Mouse (Mus musculus): ENCODE data around the gene Rxra. TPM values are rescaled to one million over a fixed set of nuclear protein-coding genes. Genes with fewer than 3 reads are reported as not detected.

Rxra gene
- total and polyA plus RNA-seq, 3 experiments: 2.1 to 5.5 (median 2.4) TPM

GRCm38 (mm10) chr2:27667677-27668076, 8.6 kb upstream of the Rxra start:
- H3K4me2 ChIP-seq (ENCODE audit: insufficient read depth, low read depth, poor library complexity, severe bottlenecking): no peak overlapping the region
- no peaks in the 10 kb centered on the region for H3K79me2 ChIP-seq (replicated peaks; ENCODE audit: control insufficient read depth, extremely low read depth, insufficient read depth, poor library complexity, severe bottlenecking)
- dilution Hi-C loops (cut with MboI; ENCODE audit: extremely low pct_ligation_motif_present, extremely low pct_unique_long_range_greater_than_20kb, low sequenced_read_pairs) (no loop called here), in situ Hi-C loops (cut with MboI; ENCODE audit: low pct_ligation_motif_present, low pct_unique_long_range_greater_than_20kb, low sequenced_read_pairs) (loop anchor here (5.0 kb wide), 1 partner anchor 65 kb away; no protein-coding TSS in a partner anchor)
- H3K9ac ChIP-seq (ENCODE audit: insufficient read depth, low read depth): no peak overlapping the region
- H3K4me1 ChIP-seq (ENCODE audit: control insufficient read depth in 1 of 2, insufficient read depth in 2 of 2): no peaks in the 10 kb centered on the region
- peaks cover 86% of the 10 kb centered on the region for H3K27me3 ChIP-seq (replicated peaks)
- TF ChIP-seq E2F4 (IDR thresholded peaks at IDR 0.05; ENCODE audit: insufficient replicate concordance, low read depth, low read length) (no peak), USF2 (conservative IDR thresholded peaks at IDR 0.05; ENCODE audit: low read depth, low read length) (no peak), SIN3A (IDR thresholded peaks at IDR 0.05; ENCODE audit: low read length) (no peak), CTCF (conservative IDR thresholded peaks at IDR 0.05 in 1 of 2, IDR thresholded peaks at IDR 0.05 in 1 of 2; ENCODE audit: low read depth in 2 of 2, low read length in 2 of 2) (no peak), MEF2A (IDR thresholded peaks at IDR 0.05; ENCODE audit: borderline replicate concordance, low read depth, low read length) (no peak), TCF12 (IDR thresholded peaks at IDR 0.05; ENCODE audit: low read depth, low read length) (no peak), ELF1 (IDR thresholded peaks at IDR 0.05; ENCODE audit: low read depth, low read length) (no peak), HCFC1 (IDR thresholded peaks at IDR 0.05; ENCODE audit: low read depth, low read length) (no peak), MXI1 (IDR thresholded peaks at IDR 0.05; ENCODE audit: low read depth, low read length) (no peak), BHLHE40 (IDR thresholded peaks at IDR 0.05; ENCODE audit: low read depth, low read length) (no peak), JUN (IDR thresholded peaks at IDR 0.05; ENCODE audit: insufficient read depth, low read depth, low read length) (no peak), KAT2A (IDR thresholded peaks at IDR 0.05; ENCODE audit: insufficient replicate concordance, low read length) (no peak), MAZ (IDR thresholded peaks at IDR 0.05; ENCODE audit: low read depth, low read length) (no peak), RCOR1 (conservative IDR thresholded peaks at IDR 0.05; ENCODE audit: low read depth, low read length) (no peak), PAX5 (IDR thresholded peaks at IDR 0.05; ENCODE audit: low read length) (no peak), EP300 (IDR thresholded peaks at IDR 0.05; ENCODE audit: low read length) (no peak)
- H3K9me3 ChIP-seq (replicated peaks; ENCODE audit: low read length): peaks cover 3% of the 10 kb centered on the region
- H3K27ac ChIP-seq (ENCODE audit: insufficient read depth, low read depth): no peak overlapping the region
- H3K4me3 ChIP-seq (replicated peaks in 1 of 3; ENCODE audit: low read depth in 2 of 3, low read length in 2 of 3, poor library complexity in 1 of 3): no peak overlapping the region
- no peak for DNase-seq (ENCODE audit: extremely low read depth)
- no peaks in the 10 kb centered on the region for H3K36me3 ChIP-seq (replicated peaks in 1 of 2; ENCODE audit: control insufficient read depth in 1 of 2, insufficient read depth in 1 of 2, low read length in 1 of 2)

GRCm38 (mm10) chr2:27670746-27671145, 5.5 kb upstream of the Rxra start:
- Histone ChIP-seq H3K4me1 (ENCODE audit: control insufficient read depth in 1 of 2, insufficient read depth in 2 of 2) (no peaks in the 10 kb centered on the region), H3K79me2 (replicated peaks; ENCODE audit: control insufficient read depth, extremely low read depth, insufficient read depth, poor library complexity, severe bottlenecking) (no peaks in the 10 kb centered on the region), H3K27ac (ENCODE audit: insufficient read depth, low read depth) (no peak overlapping the region), H3K4me3 (replicated peaks in 1 of 3; ENCODE audit: low read depth in 2 of 3, low read length in 2 of 3, poor library complexity in 1 of 3) (no peak overlapping the region), H3K9ac (ENCODE audit: insufficient read depth, low read depth) (no peak overlapping the region), H3K4me2 (ENCODE audit: insufficient read depth, low read depth, poor library complexity, severe bottlenecking) (no peak overlapping the region), H3K36me3 (replicated peaks in 1 of 2; ENCODE audit: control insufficient read depth in 1 of 2, insufficient read depth in 1 of 2, low read length in 1 of 2) (no peaks in the 10 kb centered on the region), H3K9me3 (replicated peaks; ENCODE audit: low read length) (peaks cover 3% of the 10 kb centered on the region), H3K27me3 (replicated peaks) (peaks cover 88% of the 10 kb centered on the region)
- in situ Hi-C loops (cut with MboI; ENCODE audit: low pct_ligation_motif_present, low pct_unique_long_range_greater_than_20kb, low sequenced_read_pairs): no loop called here
- DNase-seq (ENCODE audit: extremely low read depth): no peak
- TF ChIP-seq CTCF (conservative IDR thresholded peaks at IDR 0.05 in 1 of 2, IDR thresholded peaks at IDR 0.05 in 1 of 2; ENCODE audit: low read depth in 2 of 2, low read length in 2 of 2) (no peak), BHLHE40 (IDR thresholded peaks at IDR 0.05; ENCODE audit: low read depth, low read length) (no peak), CHD2 (IDR thresholded peaks at IDR 0.05; ENCODE audit: low read length) (no peak), ELF1 (IDR thresholded peaks at IDR 0.05; ENCODE audit: low read depth, low read length) (no peak), RCOR1 (conservative IDR thresholded peaks at IDR 0.05; ENCODE audit: low read depth, low read length) (no peak), NELFE (IDR thresholded peaks at IDR 0.05; ENCODE audit: low read depth, low read length) (no peak), EP300 (IDR thresholded peaks at IDR 0.05; ENCODE audit: low read length) (no peak), ZKSCAN1 (IDR thresholded peaks at IDR 0.05; ENCODE audit: borderline replicate concordance, low read depth, low read length) (no peak)
- dilution Hi-C loops (cut with MboI; ENCODE audit: extremely low pct_ligation_motif_present, extremely low pct_unique_long_range_greater_than_20kb, low sequenced_read_pairs): no loop called here

All from CH12.LX (cell line).